Mouse (Mus musculus) kidney, adult 18-20 months (tissue): ENCODE data around the gene Tfap2a.

Source experiments
- DNase-seq: peaks from one replicate; pipeline ENCODE4 v3.0.0; 2021

Tfap2a gene

GRCm38 (mm10) chr13:40711661-40712525 lies 26.3 kb downstream of the Tfap2a start:
- no peak for DNase-seq

- no peak for DNase-seq
Measured at GRCm38 (mm10) chr13:40710062-40710342, 28.2 kb downstream of the Tfap2a start.

- DNase-seq, result no peak
Measured at GRCm38 (mm10) chr13:40709321-40710061, 28.7 kb downstream of the Tfap2a start.

GRCm38 (mm10) chr13:40708913-40709312 lies 29.3 kb downstream of the Tfap2a start:
- DNase-seq, result no peak

- no peak for DNase-seq
Measured at GRCm38 (mm10) chr13:40708271-40708670, 29.9 kb downstream of the Tfap2a start.

GRCm38 (mm10) chr13:40707646-40708045 lies 30.5 kb downstream of the Tfap2a start:
- no peak for DNase-seq

GRCm38 (mm10) chr13:40706612-40707011 lies 31.6 kb downstream of the Tfap2a start:
- DNase-seq, result no peak

GRCm38 (mm10) chr13:40705821-40706425 lies 32.3 kb downstream of the Tfap2a start:
- DNase-seq, result no peak

- no peak for DNase-seq
Measured at GRCm38 (mm10) chr13:40704864-40705455, 33.2 kb downstream of the Tfap2a start.

GRCm38 (mm10) chr13:40703982-40704501 lies 34.1 kb downstream of the Tfap2a start:
- no peak for DNase-seq

GRCm38 (mm10) chr13:40703123-40703797 lies 34.9 kb downstream of the Tfap2a start:
- DNase-seq, result no peak

- DNase-seq, result no peak
Measured at GRCm38 (mm10) chr13:40702361-40703122, 35.6 kb downstream of the Tfap2a start.

- DNase-seq, result no peak
Measured at GRCm38 (mm10) chr13:40701691-40702090, 36.5 kb downstream of the Tfap2a start.

GRCm38 (mm10) chr13:40685790-40686189 lies 52.4 kb downstream of the Tfap2a start:
- no peak for DNase-seq

- no peak for DNase-seq
Measured at GRCm38 (mm10) chr13:40676730-40677129, 61.4 kb downstream of the Tfap2a start.
